Mouse (Mus musculus): ENCODE results near the gene Rexo5. TPM values are rescaled to one million over a fixed set of nuclear protein-coding genes. Genes with fewer than 3 reads are reported as not detected.

The Rexo5 gene
- total RNA-seq (2023): 10 to 100 TPM; 13.6 to 19.8 TPM

GRCm38 (mm10) chr7:119793586-119794250 is at the start of gene Rexo5, which contains the start of gene Eri2:
Rexo5 (plus strand) TSS chr7:119794006.
Eri2 (minus strand) TSS chr7:119794058.

GRCm38 (mm10) chr7:119760527-119760951 is 33.3 kb upstream of the Rexo5 start, which contains the start of gene Acsm3:
Acsm3 (plus strand) TSS chr7:119760923.

GRCm38 (mm10) chr7:119895639-119896512 is 102.1 kb downstream of the Rexo5 start, which contains the start of the genes Lyrm1 and Dcun1d3:
Lyrm1 (plus strand) TSS chr7:119895861.
Dcun1d3 (minus strand) TSS chr7:119896298.

Other genes with a start within 250 kb of the Rexo5 start
- not detected for gene Acsm2, start 239.7 kb upstream of the Rexo5 start, total RNA-seq (2023)
- gene Acsm1, start 187.0 kb upstream of the Rexo5 start, total RNA-seq (2023): not detected
- not detected for gene Acsm4, start 104.0 kb upstream of the Rexo5 start, total RNA-seq (2023)
- gene Thumpd1, start 73.2 kb upstream of the Rexo5 start, total RNA-seq (2023): 10 to 100 TPM; 12.9 to 13.0 TPM
- not detected for gene Acsm3, start 33.1 kb upstream of the Rexo5 start, total RNA-seq (2023)
- 1 to 10 TPM; 5.2 to 5.7 TPM for gene Eri2, start 52 bp downstream of the Rexo5 start, total RNA-seq (2023)
- 1 to 10 TPM; 4.2 to 5.5 TPM for gene Lyrm1, start 101.9 kb downstream of the Rexo5 start, total RNA-seq (2023)
- gene Dcun1d3, start 102.3 kb downstream of the Rexo5 start, total RNA-seq (2023): 10 to 100 TPM; 20.1 to 24.4 TPM

All from neutrophil, adult 83 days (primary cell).